Mouse (Mus musculus) embryonic fibroblast, embryonic 13.5 days (primary cell): ENCODE results near the gene Rasgef1b.

Experiments used
- CTCF ChIP-seq: IDR thresholded peaks from 2 replicates; pipeline ENCODE4 v1.5.1; 2011; ENCODE audit warnings: mild to moderate bottlenecking, control low read depth, low read length, moderate library complexity, borderline replicate concordance; ENCODE audit not compliant: insufficient read depth
- POLR2A ChIP-seq: IDR thresholded peaks from 2 replicates; pipeline ENCODE4 v1.6.1; 2011; ENCODE audit warnings: low read depth, mild to moderate bottlenecking, control low read depth, low read length, moderate library complexity

GRCm38 (mm10) chr5:99632649-99633310, 96.1 kb downstream of the Rasgef1b start:
- no peak for TF ChIP-seq POLR2A
- no peak for TF ChIP-seq CTCF
